Mouse (Mus musculus) embryonic facial prominence, embryonic 10.5 days (tissue): ENCODE data around the gene Lhx3. TPM values are rescaled to one million over a fixed set of nuclear protein-coding genes. Genes with fewer than 3 reads are reported as not detected.

Source experiments
- DNase-seq: peaks from one replicate; pipeline ENCODE4 v3.0.0-alpha.2; 2017; ENCODE audit warnings: low spot score
- H3K27ac ChIP-seq: fragments of 300-500 bp; sonication (generic); replicated peaks from 2 replicates; pipeline ENCODE4 v1.5.1; 2016; ENCODE audit warnings: mild to moderate bottlenecking
- H3K27me3 ChIP-seq: fragments of 300-500 bp; sonication (generic); replicated peaks from 2 replicates; pipeline ENCODE4 v1.6.1; 2016; ENCODE audit warnings: low read depth, mild to moderate bottlenecking; ENCODE audit not compliant: poor library complexity, severe bottlenecking
- H3K36me3 ChIP-seq: fragments of 300-500 bp; sonication (generic); replicated peaks from 2 replicates; pipeline ENCODE4 v1.6.1; 2016; ENCODE audit warnings: mild to moderate bottlenecking, moderate library complexity
- H3K4me1 ChIP-seq: fragments of 300-500 bp; sonication (generic); 2 replicates; pipeline ENCODE4 v1.6.1; 2016
- H3K4me3 ChIP-seq: fragments of 300-500 bp; sonication (generic); 2 replicates; pipeline ENCODE4 v1.5.1; 2016; ENCODE audit warnings: mild to moderate bottlenecking, moderate library complexity
- H3K9me3 ChIP-seq: fragments of 300-500 bp; sonication (generic); 2 replicates; pipeline ENCODE4 v1.6.1; 2016; ENCODE audit warnings: mild to moderate bottlenecking
- WGBS: fragments of 180-500 bp; shearing (Covaris S2); methylation state at CpG from one replicate; pipeline ENCODE4 v1.1.7; 2016; 5-methylcytosine and 5-hydroxymethylcytosine counted together
- polyA plus RNA-seq: library from polyadenylated mRNA; unstranded; fragments of >200 nt; fragmentation: Nextera tagmentation; extraction: Ambion mirVana; gene quantifications from 2 replicates; pipeline ENCODE4 v1.2.1, GENCODE M21; 2016

Gene Lhx3
- polyA plus RNA-seq, 1 experiment from 2014 or later, result 2.6 TPM

- no peak overlapping the region for H3K27ac ChIP-seq
- H3K27me3 ChIP-seq, result 0 out of 2 replicates have a peak, but pooled peaks cover 3% of the 10 kb centered on the region
- no peaks in the 10 kb centered on the region for H3K36me3 ChIP-seq
- DNase-seq, result no peak
- H3K4me3 ChIP-seq, result no peak overlapping the region
- peaks cover 5% of the 10 kb centered on the region; the same call in 1 of the 2 replicates for H3K4me1 ChIP-seq
- WGBS, result 75% methylated on average over 10 of the region's 10 CpGs
- H3K9me3 ChIP-seq, result no peaks in the 10 kb centered on the region
Observed at GRCm38 (mm10) chr2:26156191-26156977, 51.7 kb downstream of the Lhx3 start.

DNA sequence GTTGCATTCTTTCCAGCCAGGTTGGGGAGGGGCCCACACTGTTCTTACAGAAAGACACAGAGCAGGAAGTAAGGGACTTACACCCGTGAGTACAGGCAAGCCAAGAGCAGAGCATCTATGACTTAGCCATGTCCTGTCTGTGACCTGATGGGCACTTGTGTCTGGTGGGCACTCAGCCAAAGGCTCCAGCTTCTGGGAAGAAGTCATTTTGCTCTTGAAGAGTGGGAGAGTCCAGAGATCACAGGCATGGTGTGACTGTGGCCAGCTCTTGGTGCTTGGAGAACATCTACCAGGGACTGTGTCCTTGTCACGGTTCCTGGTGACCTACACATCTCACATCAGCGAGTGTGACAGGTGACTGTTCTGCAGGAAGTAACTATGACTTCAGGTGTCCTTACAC is 52.4 kb downstream of the Lhx3 start:
- no peaks in the 10 kb centered on the region for H3K36me3 ChIP-seq
- H3K27me3 ChIP-seq, result 0 out of 2 replicates have a peak, but pooled peaks cover 3% of the 10 kb centered on the region
- H3K9me3 ChIP-seq, result no peaks in the 10 kb centered on the region
- no peak overlapping the region for H3K27ac ChIP-seq
- peaks cover 5% of the 10 kb centered on the region; the same call in 1 of the 2 replicates for H3K4me1 ChIP-seq
- DNase-seq, result no peak
- H3K4me3 ChIP-seq, result no peak overlapping the region
- 69% methylated on average over 3 of the region's 3 CpGs for WGBS

DNA sequence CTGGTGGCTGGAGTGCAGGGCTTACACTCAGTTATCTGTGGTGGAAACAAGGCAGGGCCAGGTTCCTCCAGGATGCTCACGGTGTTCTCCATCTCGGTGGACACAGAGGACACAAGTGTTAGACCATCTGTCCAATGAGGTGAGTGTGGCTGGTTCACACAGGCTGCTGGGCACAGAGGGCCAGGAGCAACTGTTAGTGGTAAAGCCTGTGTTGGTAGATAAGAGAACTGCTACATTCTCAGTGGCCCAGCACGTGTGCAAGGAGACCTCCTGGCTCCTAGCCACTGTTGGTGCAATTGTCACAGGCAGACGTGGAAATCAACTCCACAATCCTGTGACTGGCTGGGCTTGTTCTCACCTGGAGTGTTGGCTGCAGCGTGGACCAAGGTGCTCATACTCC is 53.5 kb downstream of the Lhx3 start:
- no peak for DNase-seq
- H3K4me1 ChIP-seq, result peaks cover 5% of the 10 kb centered on the region; the same call in 1 of the 2 replicates
- no peak overlapping the region for H3K4me3 ChIP-seq
- 74% methylated on average over 5 of the region's 5 CpGs for WGBS
- H3K27ac ChIP-seq, result no peak overlapping the region
- H3K36me3 ChIP-seq, result no peaks in the 10 kb centered on the region
- H3K9me3 ChIP-seq, result no peaks in the 10 kb centered on the region
- H3K27me3 ChIP-seq, result 0 out of 2 replicates have a peak, but pooled peaks cover 3% of the 10 kb centered on the region

DNA sequence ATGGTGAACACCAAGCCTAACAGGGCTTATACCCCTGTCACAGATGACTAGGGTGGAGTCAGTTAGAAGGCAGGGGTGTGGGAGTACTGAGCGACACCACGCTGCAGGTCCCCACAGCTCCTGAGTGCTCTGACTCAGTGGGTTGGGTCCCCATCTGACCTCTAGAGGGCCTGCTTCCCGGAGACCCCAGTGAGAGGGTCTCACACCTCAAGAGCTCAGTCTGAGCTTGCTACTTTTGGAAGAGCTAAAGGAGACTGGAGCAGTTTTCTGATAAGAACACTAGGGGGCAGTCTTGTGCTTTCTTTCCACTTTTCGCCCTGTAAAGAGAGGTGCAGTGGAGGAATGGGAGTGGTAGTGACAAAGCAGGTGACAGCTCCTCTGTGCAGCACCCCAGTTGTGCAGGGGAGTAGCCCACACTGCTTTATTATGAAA is 54.2 kb downstream of the Lhx3 start:
- Histone ChIP-seq H3K4me1 (peaks cover 5% of the 10 kb centered on the region; the same call in 1 of the 2 replicates), H3K4me3 (no peak overlapping the region), H3K9me3 (no peaks in the 10 kb centered on the region), H3K36me3 (no peaks in the 10 kb centered on the region), H3K27me3 (0 out of 2 replicates have a peak, but pooled peaks cover 3% of the 10 kb centered on the region), H3K27ac (no peak overlapping the region)
- 11% methylated on average over 4 of the region's 4 CpGs for WGBS
- DNase-seq, result peak; percentile 47

DNA sequence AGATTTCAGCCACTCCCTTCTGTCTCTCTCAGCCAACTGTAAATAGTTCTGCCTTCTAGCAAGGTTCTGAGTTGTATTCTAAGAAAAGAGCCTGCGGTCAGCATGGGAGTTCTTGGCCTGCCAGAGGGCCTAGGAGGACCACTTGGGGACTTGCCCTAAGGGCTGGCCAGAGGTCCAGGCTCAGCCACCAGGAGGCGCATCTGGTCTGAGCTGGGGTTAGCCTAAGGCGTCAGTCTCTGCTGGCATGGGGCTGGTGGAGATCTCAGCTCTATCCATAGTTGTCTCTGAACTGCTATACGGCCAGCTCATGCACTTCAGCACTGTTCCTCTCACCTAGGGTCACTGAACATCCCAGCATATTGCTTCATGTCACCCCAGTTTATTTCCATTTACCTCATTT is 54.8 kb downstream of the Lhx3 start:
- Histone ChIP-seq H3K4me3 (no peak overlapping the region), H3K9me3 (no peaks in the 10 kb centered on the region), H3K27me3 (0 out of 2 replicates have a peak, but pooled peaks cover 3% of the 10 kb centered on the region), H3K4me1 (peaks cover 7% of the 10 kb centered on the region), H3K36me3 (no peaks in the 10 kb centered on the region), H3K27ac (no peak overlapping the region)
- WGBS, result 39% methylated on average over 4 of the region's 4 CpGs
- peak; percentile 60 for DNase-seq

Other genes with a start within 250 kb of the Lhx3 start
- gene Camsap1, start 225.0 kb downstream of the Lhx3 start, polyA plus RNA-seq, result 36.1 and 41.9 TPM in 2 replicates
- gene Ubac1, start 186.5 kb downstream of the Lhx3 start, polyA plus RNA-seq, result 94.9 and 95.9 TPM in 2 replicates
- gene Nacc2, start 85.1 kb downstream of the Lhx3 start, polyA plus RNA-seq, result 5.7 and 5.9 TPM in 2 replicates
- gene Qsox2, start 29.2 kb upstream of the Lhx3 start, polyA plus RNA-seq, result 15.7 and 18.1 TPM in 2 replicates
- 0.03 and 0.04 TPM in 2 replicates for gene Ccdc187, start 86.3 kb upstream of the Lhx3 start, polyA plus RNA-seq
- gene Gpsm1, start 107.2 kb upstream of the Lhx3 start, polyA plus RNA-seq, result 96.7 and 97.2 TPM in 2 replicates
- gene Dnlz, start 143.8 kb upstream of the Lhx3 start, polyA plus RNA-seq, result 31.5 and 32.2 TPM in 2 replicates
- gene Card9, start 152.6 kb upstream of the Lhx3 start, polyA plus RNA-seq, result 0.87 and 0.96 TPM in 2 replicates
- gene Snapc4, start 172.4 kb upstream of the Lhx3 start, polyA plus RNA-seq, result 39.3 and 39.8 TPM in 2 replicates
- gene Entr1, start 181.0 kb upstream of the Lhx3 start, polyA plus RNA-seq, result 133 and 137 TPM in 2 replicates
- 144 and 151 TPM in 2 replicates for gene Pmpca, start 181.1 kb upstream of the Lhx3 start, polyA plus RNA-seq
- gene Inpp5e, start 200.9 kb upstream of the Lhx3 start, polyA plus RNA-seq, result 28.6 and 31.8 TPM in 2 replicates
- gene Sec16a, start 236.9 kb upstream of the Lhx3 start, polyA plus RNA-seq, result 30.4 and 32.1 TPM in 2 replicates